Mouse (Mus musculus) thymus, adult 2 months (tissue): ENCODE results near the gene Gpr1. TPM values are rescaled to one million over a fixed set of nuclear protein-coding genes. Genes with fewer than 3 reads are reported as not detected.

Experiments used
- DNase-seq: peaks from one replicate; pipeline ENCODE4 v3.0.0; 2021
- H3K27ac ChIP-seq: fragments of 200-500 bp; 2 replicates; pipeline ENCODE4 v1.5.1; 2012; ENCODE audit warnings: low read length, control low read depth; ENCODE audit not compliant: control insufficient read depth, insufficient read depth
- H3K27me3 ChIP-seq: fragments of 200-500 bp; 2 replicates; pipeline ENCODE4 v1.6.1; 2012; ENCODE audit warnings: mild to moderate bottlenecking, low read length, moderate library complexity, mixed read lengths; ENCODE audit not compliant: control insufficient read depth, insufficient read depth
- H3K36me3 ChIP-seq: fragments of 200-500 bp; 2 replicates; pipeline ENCODE4 v1.6.1; 2012; ENCODE audit warnings: mild to moderate bottlenecking, low read length, moderate library complexity; ENCODE audit not compliant: control insufficient read depth, insufficient read depth
- H3K4me1 ChIP-seq: fragments of 200-500 bp; replicated peaks from 2 replicates; pipeline ENCODE4 v1.6.1; 2012; ENCODE audit warnings: low read length; ENCODE audit not compliant: control insufficient read depth, insufficient read depth
- H3K4me3 ChIP-seq: fragments of 200-500 bp; 2 replicates; pipeline ENCODE4 v1.5.1; 2012; ENCODE audit warnings: mild to moderate bottlenecking, low read length, control low read depth, moderate library complexity; ENCODE audit not compliant: control insufficient read depth, insufficient read depth
- CTCF ChIP-seq: fragments of 200-500 bp; IDR thresholded peaks from 2 replicates; pipeline ENCODE4 v1.5.1; 2012; ENCODE audit warnings: mild to moderate bottlenecking, control low read depth, low read length, moderate library complexity, borderline replicate concordance; ENCODE audit not compliant: control insufficient read depth, poor library complexity, insufficient read depth; ENCODE audit errors: extremely low read depth
- POLR2A ChIP-seq: fragments of 200-500 bp; IDR thresholded peaks from 2 replicates; pipeline ENCODE4 v1.6.1; 2012; ENCODE audit warnings: mild to moderate bottlenecking, low read length, control low read depth, moderate library complexity; ENCODE audit not compliant: control insufficient read depth, poor library complexity, insufficient read depth; ENCODE audit errors: extremely low read depth
- WGBS: fragments of 180-500 bp; shearing (Covaris S2); methylation state at CpG from one replicate; pipeline ENCODE4 v1.1.7; 2018; 5-methylcytosine and 5-hydroxymethylcytosine counted together
- polyA plus RNA-seq: library from polyadenylated mRNA; depleted of rRNA; stranded (reverse); fragments of >200 nt; gene quantifications from 2 replicates; pipeline ENCODE4 v1.2.3, GENCODE M21; 2012

Gene Gpr1
- polyA plus RNA-seq, 1 experiment, result 1.0 TPM

- TF ChIP-seq POLR2A (no peak), CTCF (no peak)
- H3K36me3 ChIP-seq, result no peaks in the 10 kb centered on the region
- no peak overlapping the region for H3K27ac ChIP-seq
- peaks cover 7% of the 10 kb centered on the region; the same call in 1 of the 2 replicates for H3K27me3 ChIP-seq
- no peak for DNase-seq
- H3K4me1 ChIP-seq, result no peaks in the 10 kb centered on the region
- H3K4me3 ChIP-seq, result no peak overlapping the region
- 29% methylated on average over 5 of the region's 5 CpGs for WGBS
These were observed 41.7 kb upstream of the Gpr1 start for GRCm38 (mm10) chr1:63256083-63256482.

GRCm38 (mm10) chr1:63255101-63255500, 40.8 kb upstream of the Gpr1 start:
- Histone ChIP-seq H3K27ac (no peak overlapping the region), H3K4me1 (no peaks in the 10 kb centered on the region), H3K36me3 (no peaks in the 10 kb centered on the region), H3K4me3 (no peak overlapping the region), H3K27me3 (peaks cover 5% of the 10 kb centered on the region; the same call in 1 of the 2 replicates)
- DNase-seq, result no peak
- 37% methylated on average over 4 of the region's 4 CpGs for WGBS
- no peak for TF ChIP-seq POLR2A
- no peak for TF ChIP-seq CTCF

- TF ChIP-seq CTCF, result no peak
- no peak for TF ChIP-seq POLR2A
- Histone ChIP-seq H3K27me3 (peaks cover 8% of the 10 kb centered on the region; the same call in 1 of the 2 replicates), H3K27ac (no peak overlapping the region), H3K36me3 (no peaks in the 10 kb centered on the region), H3K4me1 (no peaks in the 10 kb centered on the region), H3K4me3 (no peak overlapping the region)
- DNase-seq, result no peak
- WGBS, result 55% methylated on average over 5 of the region's 5 CpGs
These were observed 38.9 kb upstream of the Gpr1 start for GRCm38 (mm10) chr1:63253291-63253690.

GRCm38 (mm10) chr1:63252351-63253209, 38.2 kb upstream of the Gpr1 start:
- WGBS, result 58% methylated on average over 24 of the region's 24 CpGs
- H3K4me1 ChIP-seq, result no peaks in the 10 kb centered on the region
- DNase-seq, result no peak
- no peaks in the 10 kb centered on the region for H3K36me3 ChIP-seq
- no peak for TF ChIP-seq CTCF
- TF ChIP-seq POLR2A, result no peak
- H3K27me3 ChIP-seq, result peaks cover 12% of the 10 kb centered on the region; the same call in 1 of the 2 replicates
- no peak overlapping the region for H3K27ac ChIP-seq
- H3K4me3 ChIP-seq, result no peak overlapping the region

GRCm38 (mm10) chr1:63249261-63249660, 34.9 kb upstream of the Gpr1 start:
- peaks cover 11% of the 10 kb centered on the region; the same call in 1 of the 2 replicates for H3K27me3 ChIP-seq
- H3K27ac ChIP-seq, result no peak overlapping the region
- H3K36me3 ChIP-seq, result no peaks in the 10 kb centered on the region
- no peak for DNase-seq
- TF ChIP-seq CTCF, result no peak
- TF ChIP-seq POLR2A, result no peak
- H3K4me3 ChIP-seq, result no peak overlapping the region
- WGBS, result 38% methylated on average over 4 of the region's 4 CpGs
- no peaks in the 10 kb centered on the region for H3K4me1 ChIP-seq

- H3K4me1 ChIP-seq, result no peaks in the 10 kb centered on the region
- no peak for TF ChIP-seq POLR2A
- no peak overlapping the region for H3K4me3 ChIP-seq
- 9% methylated on average over 44 of the region's 44 CpGs for WGBS
- DNase-seq, result no peak
- H3K36me3 ChIP-seq, result no peaks in the 10 kb centered on the region
- no peak overlapping the region for H3K27ac ChIP-seq
- peaks cover 11% of the 10 kb centered on the region; the same call in 1 of the 2 replicates for H3K27me3 ChIP-seq
These were observed 34.1 kb upstream of the Gpr1 start for GRCm38 (mm10) chr1:63248360-63248851.

GRCm38 (mm10) chr1:63247831-63248359, 33.6 kb upstream of the Gpr1 start:
- DNase-seq, result no peak
- H3K4me3 ChIP-seq, result no peak overlapping the region
- WGBS, result 8% methylated on average over 18 of the region's 18 CpGs
- no peak for TF ChIP-seq CTCF
- no peak for TF ChIP-seq POLR2A
- peaks cover 11% of the 10 kb centered on the region; the same call in 1 of the 2 replicates for H3K27me3 ChIP-seq
- H3K27ac ChIP-seq, result no peak overlapping the region
- no peaks in the 10 kb centered on the region for H3K4me1 ChIP-seq
- no peaks in the 10 kb centered on the region for H3K36me3 ChIP-seq
